Mouse (Mus musculus) midbrain, embryonic 14.5 days (tissue): ENCODE results near the gene Csrnp3. TPM values are rescaled to one million over a fixed set of nuclear protein-coding genes. Genes with fewer than 3 reads are reported as not detected.

Source experiments
- ATAC-seq: fragments of 200-750 bp; cut with Nextera tagmentation; 2 replicates; pipeline ENCODE4 v1.8.0; 2017; ENCODE audit warnings: moderate number of reproducible peaks, moderate library complexity; ENCODE audit not compliant: low FRiP score, low TSS enrichment
- DNase-seq: peaks from one replicate; pipeline ENCODE4 v3.0.0-alpha.2; 2015
- H3K27ac ChIP-seq: fragments of 300-500 bp; sonication (generic); replicated peaks from 2 replicates; pipeline ENCODE4 v1.5.1; 2014; ENCODE audit warnings: mild to moderate bottlenecking, low read depth, low read length, moderate library complexity
- H3K27me3 ChIP-seq: fragments of 300-500 bp; sonication (generic); 2 replicates; pipeline ENCODE4 v1.6.1; 2014; ENCODE audit warnings: low read length, control low read depth, mixed read lengths; ENCODE audit not compliant: control insufficient read depth, insufficient read depth
- H3K36me3 ChIP-seq: fragments of 300-500 bp; sonication (generic); 2 replicates; pipeline ENCODE4 v1.6.1; 2014; ENCODE audit warnings: low read length, control low read depth; ENCODE audit not compliant: control insufficient read depth, insufficient read depth
- H3K4me1 ChIP-seq: fragments of 300-500 bp; sonication (generic); 2 replicates; pipeline ENCODE4 v1.6.1; 2014; ENCODE audit warnings: mild to moderate bottlenecking, antibody characterized with exemption, low read length, control low read depth; ENCODE audit not compliant: control insufficient read depth, insufficient read depth
- H3K4me2 ChIP-seq: fragments of 300-500 bp; sonication (generic); 2 replicates; pipeline ENCODE4 v1.6.1; 2014; ENCODE audit warnings: mild to moderate bottlenecking, low read length, moderate library complexity
- H3K4me3 ChIP-seq: fragments of 300-500 bp; sonication (generic); replicated peaks from 2 replicates; pipeline ENCODE4 v1.5.1; 2014; ENCODE audit warnings: low read depth, low read length
- H3K9ac ChIP-seq: fragments of 300-500 bp; sonication (generic); replicated peaks from 2 replicates; pipeline ENCODE4 v1.6.1; 2014; ENCODE audit warnings: mild to moderate bottlenecking, low read length, moderate library complexity
- H3K9me3 ChIP-seq: fragments of 300-500 bp; sonication (generic); 2 replicates; pipeline ENCODE4 v1.6.1; 2016; ENCODE audit warnings: low read length, control low read depth, mixed read lengths; ENCODE audit not compliant: control insufficient read depth
- WGBS: fragments of 180-500 bp; shearing (Covaris S2); extraction: QIAGEN DNeasy Blood & Tissue Kit; methylation state at CpG from one replicate; pipeline ENCODE4 v1.1.7; 2014; 5-methylcytosine and 5-hydroxymethylcytosine counted together
- polyA plus RNA-seq: library from polyadenylated mRNA; unstranded; fragments of >200 nt; fragmentation: Nextera tagmentation; extraction: Ambion mirVana; gene quantifications from 2 replicates; pipeline ENCODE4 v1.2.1, GENCODE M21; 2014

Csrnp3 gene
- polyA plus RNA-seq, 1 experiment from 2014 or later, result 81.0 TPM

DNA sequence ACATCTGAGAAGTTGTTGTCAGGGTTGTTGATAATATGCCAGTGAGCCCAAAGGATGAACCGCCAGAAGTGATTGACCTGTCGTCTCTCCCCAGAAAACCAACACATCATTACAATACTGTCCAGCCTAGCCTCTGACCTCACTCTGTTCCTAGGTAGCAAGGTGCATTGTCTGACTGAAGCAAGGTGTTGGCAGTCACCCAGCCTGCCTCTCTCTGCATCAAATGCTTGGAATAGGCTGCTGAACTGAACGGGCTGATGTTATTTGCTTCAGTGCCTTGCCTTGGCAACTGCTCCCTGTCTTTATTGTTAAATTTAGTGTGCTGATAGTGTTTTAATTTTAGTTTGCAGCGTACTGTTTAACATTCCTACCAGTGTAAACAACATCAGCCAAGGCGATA lies 51.0 kb downstream of the Csrnp3 start:
- Histone ChIP-seq H3K27ac (peak overlapping the region; percentile 77; the same call in 1 of the 2 replicates), H3K9ac (no peak overlapping the region; the same call in 1 of the 2 replicates), H3K36me3 (no peaks in the 10 kb centered on the region), H3K4me2 (peak overlapping the region; percentile 26), H3K4me3 (no peak overlapping the region), H3K4me1 (peaks cover 12% of the 10 kb centered on the region), H3K27me3 (no peaks in the 10 kb centered on the region), H3K9me3 (no peaks in the 10 kb centered on the region)
- WGBS, result 15% methylated on average over 5 of the region's 5 CpGs
- DNase-seq, result peak; percentile 53
- ATAC-seq, result no peak; the same call in 1 of the 2 replicates

DNA sequence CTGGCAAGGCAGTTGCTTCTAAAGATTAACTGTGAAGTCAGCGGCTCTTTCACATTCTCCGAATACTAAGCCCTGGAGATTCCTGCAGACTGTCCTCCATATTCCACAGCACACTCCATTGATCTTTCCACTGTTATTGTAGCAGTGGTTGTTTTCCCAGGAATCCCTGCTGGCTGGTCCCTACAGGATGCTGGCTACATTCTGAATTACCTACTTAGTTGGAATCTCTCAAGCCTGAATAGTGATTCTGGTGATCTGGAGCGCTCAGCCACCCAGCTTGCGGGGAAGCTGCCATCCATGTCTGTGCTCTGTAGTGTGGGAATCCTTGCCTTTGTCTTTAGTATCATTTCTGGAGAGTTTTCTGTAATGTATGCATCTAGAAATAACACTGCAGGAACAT lies 51.5 kb downstream of the Csrnp3 start:
- peak overlapping the region; percentile 77 for H3K27ac ChIP-seq
- 18% methylated on average over 4 of the region's 4 CpGs for WGBS
- H3K4me3 ChIP-seq, result no peak overlapping the region
- DNase-seq (peak; percentile 47), ATAC-seq (no peak)
- no peaks in the 10 kb centered on the region for H3K9me3 ChIP-seq
- peaks cover 12% of the 10 kb centered on the region for H3K4me1 ChIP-seq
- H3K9ac ChIP-seq, result no peak overlapping the region
- peak overlapping the region; percentile 26 for H3K4me2 ChIP-seq
- no peaks in the 10 kb centered on the region for H3K27me3 ChIP-seq
- H3K36me3 ChIP-seq, result no peaks in the 10 kb centered on the region

DNA sequence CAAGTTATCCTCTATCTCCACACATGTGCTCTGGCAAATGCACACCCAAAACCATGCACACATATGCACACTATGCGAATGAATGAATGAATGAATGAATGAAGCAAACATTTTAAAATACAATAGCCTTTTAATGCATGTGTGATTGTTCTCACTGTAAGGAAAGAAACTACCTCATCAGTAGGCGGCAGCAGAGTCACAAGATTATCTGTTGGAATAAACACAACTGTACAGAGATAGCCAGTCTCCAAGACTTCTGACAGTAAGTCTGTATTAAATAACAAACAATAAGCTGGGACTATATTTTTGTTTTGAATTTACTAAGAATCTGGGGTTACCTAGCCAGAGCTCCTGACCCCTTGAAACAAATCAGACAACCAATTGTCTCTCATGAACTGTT lies 53.9 kb downstream of the Csrnp3 start:
- no peak overlapping the region for H3K4me2 ChIP-seq
- H3K27ac ChIP-seq, result no peak overlapping the region
- no peaks in the 10 kb centered on the region for H3K27me3 ChIP-seq
- DNase-seq (no peak), ATAC-seq (no peak)
- no peaks in the 10 kb centered on the region for H3K9me3 ChIP-seq
- no peak overlapping the region for H3K4me3 ChIP-seq
- H3K4me1 ChIP-seq, result peaks cover 12% of the 10 kb centered on the region
- no peak overlapping the region for H3K9ac ChIP-seq
- H3K36me3 ChIP-seq, result no peaks in the 10 kb centered on the region
- 93% methylated on average over 2 of the region's 2 CpGs for WGBS

DNA sequence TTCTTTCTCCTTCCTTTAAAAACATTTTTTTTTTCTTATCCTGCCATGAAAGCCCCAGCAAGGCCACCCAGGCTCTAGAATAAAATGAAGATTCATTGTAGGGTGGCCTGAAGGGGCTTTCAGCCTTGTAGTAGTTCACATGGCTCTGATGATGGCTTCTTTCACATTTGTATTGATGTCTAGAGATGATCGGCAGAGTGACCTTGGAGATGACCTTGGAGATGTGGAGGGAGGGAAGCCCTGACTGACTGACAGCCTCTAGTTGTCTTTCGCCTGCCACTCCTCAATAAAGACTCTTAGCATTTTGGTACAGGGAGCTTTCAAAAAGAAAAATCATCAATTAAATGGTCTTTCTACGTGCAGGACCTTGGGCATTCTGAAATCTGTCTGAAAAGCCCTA lies 63.0 kb downstream of the Csrnp3 start:
- no peak overlapping the region for H3K4me3 ChIP-seq
- ATAC-seq, result no peak

DNA sequence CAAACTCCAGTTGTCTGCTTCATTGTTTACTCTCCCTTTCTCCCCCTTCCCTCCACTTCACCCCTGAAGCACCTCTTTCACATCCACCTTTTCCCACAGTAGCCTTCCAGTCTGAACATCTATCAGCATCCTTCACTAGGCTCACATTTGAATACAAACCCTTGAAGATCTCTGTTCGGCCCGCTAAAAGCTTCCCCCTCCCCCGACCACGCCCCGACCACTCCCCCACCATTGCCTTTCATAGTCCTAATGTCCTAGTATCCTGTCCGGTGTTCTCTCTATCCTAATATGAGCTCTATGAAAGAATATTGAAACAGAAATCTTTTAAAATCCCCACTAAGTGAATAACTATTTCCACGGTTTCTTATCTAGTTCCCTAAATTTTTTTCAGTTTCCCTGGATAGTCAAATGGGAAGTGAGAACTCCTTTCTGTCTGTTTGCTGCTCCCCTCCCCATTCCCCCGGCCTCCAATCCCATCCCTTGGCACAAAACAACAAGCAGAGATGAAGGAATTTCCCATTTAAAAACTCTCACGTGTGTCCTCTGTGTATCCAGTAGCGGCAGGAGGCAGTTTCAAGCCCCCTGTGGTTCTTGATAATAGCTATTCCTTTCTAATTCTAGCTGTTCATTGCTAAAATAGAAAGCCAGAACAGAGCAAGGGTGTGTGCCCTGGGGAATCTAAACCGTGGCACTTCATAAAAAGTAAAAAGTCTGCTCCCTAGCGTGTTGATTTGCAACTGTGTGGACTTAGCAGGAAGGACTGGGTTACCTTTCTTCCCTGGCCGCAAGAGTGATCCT lies 64.4 kb downstream of the Csrnp3 start:
- ATAC-seq (no peak), DNase-seq (peak; percentile 58)
- Histone ChIP-seq H3K27me3 (no peaks in the 10 kb centered on the region), H3K9me3 (no peaks in the 10 kb centered on the region), H3K27ac (no peak overlapping the region), H3K9ac (no peak overlapping the region), H3K4me2 (peak overlapping the region; percentile 9; the same call in 1 of the 2 replicates), H3K4me1 (peaks cover 16% of the 10 kb centered on the region), H3K36me3 (no peaks in the 10 kb centered on the region), H3K4me3 (no peak overlapping the region)
- WGBS, result 8% methylated on average over 13 of the region's 13 CpGs

More for the DNA sequence above, 63.0 kb downstream of the Csrnp3 start:
- Histone ChIP-seq H3K4me1 (peaks cover 16% of the 10 kb centered on the region), H3K36me3 (no peaks in the 10 kb centered on the region), H3K27ac (peak overlapping the region; percentile 39; the same call in 1 of the 2 replicates), H3K4me2 (no peak overlapping the region), H3K27me3 (no peaks in the 10 kb centered on the region), H3K9me3 (no peaks in the 10 kb centered on the region), H3K9ac (no peak overlapping the region)
- 49% methylated on average over 3 of the region's 3 CpGs for WGBS
- no peak for DNase-seq

DNA sequence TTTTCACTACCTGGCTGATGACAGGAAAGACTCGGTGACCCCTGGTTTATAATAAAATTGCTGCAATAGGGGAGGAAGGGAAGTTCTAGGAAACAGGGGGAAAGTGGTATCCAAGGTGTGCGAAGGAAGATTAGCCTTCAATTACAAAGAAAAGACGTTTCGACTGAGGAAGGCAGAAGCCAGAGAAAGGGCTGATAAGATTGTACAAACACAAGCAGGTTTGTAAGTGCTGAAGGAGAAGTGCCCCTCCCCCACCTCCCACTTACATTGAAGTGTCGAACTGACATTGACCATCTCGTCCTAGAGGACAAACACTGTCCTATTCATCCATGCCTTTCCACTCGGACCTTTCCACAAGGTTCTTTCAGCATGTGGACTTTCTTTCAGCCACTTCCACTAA lies 70.4 kb downstream of the Csrnp3 start:
- ATAC-seq (no peak), DNase-seq (no peak)
- 68% methylated on average over 7 of the region's 7 CpGs for WGBS
- no peaks in the 10 kb centered on the region for H3K36me3 ChIP-seq
- no peaks in the 10 kb centered on the region for H3K27me3 ChIP-seq
- no peak overlapping the region for H3K9ac ChIP-seq
- H3K27ac ChIP-seq, result no peak overlapping the region
- no peak overlapping the region for H3K4me3 ChIP-seq
- H3K4me2 ChIP-seq, result no peak overlapping the region
- peaks cover 9% of the 10 kb centered on the region for H3K4me1 ChIP-seq
- H3K9me3 ChIP-seq, result no peaks in the 10 kb centered on the region

DNA sequence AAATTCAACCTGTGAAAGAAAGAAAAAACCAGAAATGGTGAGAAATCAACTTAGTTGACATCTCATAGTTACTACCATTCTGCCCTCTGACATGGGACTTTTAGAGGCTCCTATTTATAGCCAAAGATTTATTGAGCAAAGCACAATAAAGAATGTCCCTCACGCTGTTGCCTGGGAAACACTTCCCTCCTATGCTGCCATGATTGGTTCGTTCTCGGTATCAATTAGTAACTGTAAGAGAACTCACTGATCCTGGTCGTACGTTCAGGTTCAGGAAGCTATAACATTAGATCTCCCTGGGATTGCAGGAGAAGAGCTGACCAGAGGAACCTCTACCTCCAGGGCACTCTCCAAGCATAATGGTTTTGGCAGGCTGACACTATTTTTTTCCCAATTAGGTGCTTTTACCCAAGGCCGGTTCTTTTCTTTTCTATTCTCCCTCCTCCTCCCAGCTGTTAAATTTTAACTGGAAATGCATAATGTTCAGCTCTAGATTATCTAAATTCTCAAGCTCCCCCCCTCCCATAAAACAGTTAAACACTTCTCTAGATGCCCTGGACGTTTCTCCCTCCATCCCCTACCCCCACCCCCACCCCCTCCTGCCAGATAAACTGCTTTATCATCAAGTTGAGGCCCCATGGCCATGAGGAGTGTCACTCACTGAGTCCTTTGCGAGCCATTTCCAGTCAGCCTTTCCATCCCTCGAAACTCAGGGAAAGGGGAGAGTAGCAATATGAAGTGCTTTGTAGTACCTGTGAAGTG lies 75.3 kb downstream of the Csrnp3 start:
- Histone ChIP-seq H3K27me3 (no peaks in the 10 kb centered on the region), H3K9ac (no peak overlapping the region), H3K4me1 (peaks cover 13% of the 10 kb centered on the region), H3K36me3 (no peaks in the 10 kb centered on the region), H3K9me3 (no peaks in the 10 kb centered on the region), H3K4me3 (no peak overlapping the region), H3K4me2 (peak overlapping the region; percentile 11), H3K27ac (no peak overlapping the region)
- WGBS, result 27% methylated on average over 9 of the region's 9 CpGs
- no peak for ATAC-seq
- DNase-seq, result peak; percentile 49

DNA sequence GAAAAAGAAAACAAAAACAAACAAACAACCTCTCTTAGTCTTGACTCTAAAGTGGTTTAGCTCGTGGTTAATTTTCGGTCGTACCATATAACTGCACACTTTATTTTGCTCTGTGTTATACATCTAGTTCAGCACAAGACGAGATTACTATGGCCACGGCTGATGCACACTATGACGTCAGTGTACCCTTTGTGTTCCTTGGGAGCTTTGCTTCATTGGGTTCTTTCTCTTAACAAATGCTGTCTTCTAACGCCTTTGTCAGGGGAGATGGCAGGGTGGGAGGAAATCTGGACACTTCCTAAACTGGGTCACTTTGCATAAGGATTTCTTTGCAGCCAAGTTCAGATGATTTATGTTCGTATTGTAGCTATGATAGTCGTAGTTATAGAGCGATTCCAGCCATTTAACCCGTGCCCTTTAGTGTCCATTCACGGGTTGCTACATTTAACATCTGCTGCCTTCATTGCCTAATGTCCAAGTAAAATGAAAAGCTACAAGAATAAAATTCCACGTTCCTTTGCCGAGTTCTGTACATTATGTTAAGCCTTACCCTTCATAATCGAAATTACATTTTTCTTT lies 79.9 kb downstream of the Csrnp3 start:
- H3K27me3 ChIP-seq, result no peaks in the 10 kb centered on the region
- H3K36me3 ChIP-seq, result no peaks in the 10 kb centered on the region
- peaks cover 17% of the 10 kb centered on the region for H3K4me1 ChIP-seq
- ATAC-seq, result no peak
- no peak overlapping the region for H3K27ac ChIP-seq
- H3K4me2 ChIP-seq, result no peak overlapping the region
- no peaks in the 10 kb centered on the region for H3K9me3 ChIP-seq
- no peak overlapping the region for H3K9ac ChIP-seq
- WGBS, result 54% methylated on average over 15 of the region's 15 CpGs
- H3K4me3 ChIP-seq, result no peak overlapping the region
- DNase-seq, result peak; percentile 41
